Mouse (Mus musculus): ENCODE data around the gene Sult2a1. TPM values are rescaled to one million over a fixed set of nuclear protein-coding genes. Genes with fewer than 3 reads are reported as not detected.

Gene Sult2a1
- total RNA-seq (2023) = not detected

DNA sequence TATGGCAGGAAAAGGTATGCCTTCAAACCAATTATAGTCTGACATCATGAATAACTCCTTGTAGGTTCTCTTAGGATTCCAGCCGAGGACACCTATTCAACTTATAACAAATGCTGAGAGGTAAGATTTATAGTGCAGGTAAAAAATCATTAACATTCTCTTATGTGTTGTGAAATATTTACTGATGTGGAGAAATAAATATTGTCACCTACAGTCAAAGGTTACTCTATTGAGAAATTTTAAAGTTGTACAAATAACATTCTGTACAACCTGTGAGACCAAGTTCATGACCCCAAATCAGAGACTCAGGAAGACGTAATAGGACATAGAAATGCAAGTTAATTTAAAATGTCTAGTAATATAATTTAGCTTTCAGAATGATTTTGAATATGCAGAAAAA lies at the start of gene Sult2a1:
Gene Sult2a1, minus strand, starts transcription at position 101 of the 400 bp plus-strand sequence.

Other genes with a start within 250 kb of the Sult2a1 start
- gene Sult2a5, start 213.4 kb downstream of the Sult2a1 start, total RNA-seq (2023) = not detected
- gene Sult2a2, start 103.9 kb downstream of the Sult2a1 start, total RNA-seq (2023) = not detected
- not detected for gene Sult2a4, start 152.2 kb upstream of the Sult2a1 start, total RNA-seq (2023)

All from T-cell, adult 66 days (primary cell).